Mouse (Mus musculus) myocyte (in vitro differentiated cells): ENCODE measurements around the gene Sirpa. TPM values are rescaled to one million over a fixed set of nuclear protein-coding genes. Genes with fewer than 3 reads are reported as not detected.

Experiments used
- H3K27me3 ChIP-seq: one replicate; pipeline ENCODE4 v1.6.1; 2011; ENCODE audit not compliant: control insufficient read depth, insufficient read depth, insufficient read length
- H3K36me3 ChIP-seq: one replicate; pipeline ENCODE4 v1.6.1; 2011; ENCODE audit not compliant: control insufficient read depth, insufficient read depth
- H3K4me2 ChIP-seq: one replicate; pipeline ENCODE4 v1.6.1; 2011; ENCODE audit warnings: low read depth, control low read depth
- H3K4me3 ChIP-seq: one replicate; pipeline ENCODE4 v1.5.1; 2011; ENCODE audit warnings: mild to moderate bottlenecking, control low read depth, moderate library complexity
- H3K79me2 ChIP-seq: one replicate; pipeline ENCODE4 v1.6.1; 2011; ENCODE audit not compliant: control insufficient read depth, insufficient read depth
- H3ac ChIP-seq: one replicate; pipeline ENCODE4 v1.6.1; 2011; ENCODE audit not compliant: control insufficient read depth, insufficient read length
- CEBPB ChIP-seq: IDR thresholded peaks from 2 replicates; pipeline ENCODE4 v1.6.1; 2011; ENCODE audit warnings: mild to moderate bottlenecking, moderate library complexity; ENCODE audit not compliant: poor library complexity, insufficient read depth, severe bottlenecking
- E2F4 ChIP-seq: IDR thresholded peaks from one replicate; pipeline ENCODE4 v1.6.1; 2011; ENCODE audit warnings: mild to moderate bottlenecking, control low read depth, moderate library complexity; ENCODE audit not compliant: insufficient read depth
- MAX ChIP-seq: IDR thresholded peaks from one replicate; pipeline ENCODE4 v1.6.1; 2011; ENCODE audit warnings: low read depth, mild to moderate bottlenecking, control low read depth
- MYOD1 ChIP-seq, 3 experiments: IDR thresholded peaks; one replicate each; pipeline ENCODE4 v1.6.1; 2011; ENCODE audit warnings: control low read depth in 2 of 3, low read depth in 2 of 3, mild to moderate bottlenecking in 2 of 3, moderate library complexity in 1 of 3; ENCODE audit not compliant: insufficient read length in 2 of 3, control insufficient read depth in 1 of 3
- MYOG ChIP-seq, 3 experiments: IDR thresholded peaks; one replicate each; pipeline ENCODE4 v1.6.1; 2011; ENCODE audit warnings: control low read depth in 2 of 3, low read depth in 2 of 3, mild to moderate bottlenecking in 2 of 3; ENCODE audit not compliant: insufficient read length in 2 of 3, control insufficient read depth in 1 of 3, insufficient read depth in 1 of 3
- POLR2A ChIP-seq: IDR thresholded peaks from one replicate; pipeline ENCODE4 v1.6.1; 2011; ENCODE audit warnings: low read depth, mild to moderate bottlenecking, control low read depth, moderate library complexity; ENCODE audit not compliant: insufficient read length
- POLR2AphosphoS2 ChIP-seq: IDR thresholded peaks from one replicate; pipeline ENCODE4 v1.6.1; 2011; ENCODE audit warnings: low read depth, control low read depth; ENCODE audit not compliant: insufficient read length
- REST ChIP-seq: IDR thresholded peaks from one replicate; pipeline ENCODE4 v1.6.1; 2011; ENCODE audit warnings: mild to moderate bottlenecking, control low read depth, moderate library complexity; ENCODE audit not compliant: insufficient read depth, insufficient read length
- SRF ChIP-seq: IDR thresholded peaks from one replicate; pipeline ENCODE4 v1.6.1; 2011; ENCODE audit warnings: low read depth; ENCODE audit not compliant: control insufficient read depth, insufficient read length
- TCF12 ChIP-seq: IDR thresholded peaks from one replicate; pipeline ENCODE4 v1.6.1; 2011; ENCODE audit warnings: mild to moderate bottlenecking, control low read depth; ENCODE audit not compliant: poor library complexity, insufficient read depth, severe bottlenecking
- TCF3 ChIP-seq: IDR thresholded peaks from one replicate; pipeline ENCODE4 v1.6.1; 2011; ENCODE audit warnings: low read depth, control low read depth; ENCODE audit not compliant: insufficient read length
- USF1 ChIP-seq: IDR thresholded peaks from one replicate; pipeline ENCODE4 v1.6.1; 2011; ENCODE audit warnings: low read depth, mild to moderate bottlenecking, control low read depth, moderate library complexity
- polyA plus RNA-seq: library from polyadenylated mRNA; unstranded; fragments of >200 nt; fragmentation: generic; extraction: Trizol; gene quantifications from one replicate; pipeline ENCODE4 v1.2.1, GENCODE M21; 2012; ENCODE audit warnings: missing spikeins

Gene Sirpa
- polyA plus RNA-seq, 1 experiment: 0.53 TPM

DNA sequence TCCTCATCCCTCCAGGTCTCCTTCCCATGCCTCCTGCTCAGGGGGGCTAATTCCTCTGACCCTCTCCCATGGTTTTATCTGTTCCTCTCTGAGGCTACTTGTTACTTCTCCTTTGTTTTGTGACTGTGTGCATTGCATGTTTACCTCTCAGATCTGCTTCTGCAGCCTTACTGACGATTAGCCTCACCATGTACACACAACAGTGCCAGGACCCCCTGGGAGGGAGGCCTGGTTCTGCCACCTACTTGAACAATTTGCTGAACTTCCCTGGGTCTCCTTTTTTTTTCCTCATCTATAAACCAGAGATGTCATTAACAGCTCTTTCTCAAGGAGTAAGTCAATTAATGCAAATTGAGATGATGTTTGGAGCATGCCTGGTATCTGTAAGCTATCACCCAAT, 4.9 kb downstream of the Sirpa start:
- no peak overlapping the region for H3ac ChIP-seq
- peaks cover 32% of the 10 kb centered on the region for H3K27me3 ChIP-seq
- H3K36me3 ChIP-seq: no peaks in the 10 kb centered on the region
- H3K4me3 ChIP-seq: no peak overlapping the region
- no peak for TF ChIP-seq MYOD1 (IDR thresholded peaks at IDR 0.05; ENCODE audit: control insufficient read depth in 1 of 3, insufficient read length in 2 of 3, low read depth in 2 of 3)
- TF ChIP-seq POLR2A: no peak
- no peak overlapping the region for H3K4me2 ChIP-seq
- H3K79me2 ChIP-seq: no peaks in the 10 kb centered on the region

DNA sequence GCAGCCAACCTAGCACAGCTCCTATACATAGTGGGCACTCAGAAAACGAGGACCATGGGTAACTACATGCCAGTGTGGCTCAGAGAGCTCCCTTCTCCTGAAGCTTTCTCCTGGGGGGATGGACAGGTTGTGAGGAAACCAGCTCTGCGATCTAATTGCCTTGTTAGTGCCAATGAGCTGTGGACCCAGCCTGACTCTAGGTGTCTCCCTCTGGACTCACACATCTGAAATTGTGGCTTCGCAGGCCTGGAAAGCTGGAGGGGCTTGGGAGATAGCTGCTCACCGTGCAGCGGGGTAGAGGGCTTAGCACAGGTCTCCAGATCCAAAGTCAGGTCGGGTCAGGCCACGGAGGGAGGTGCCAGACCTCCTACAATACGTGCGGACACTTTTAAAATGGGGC, 5.5 kb downstream of the Sirpa start:
- H3K27me3 ChIP-seq: peaks cover 27% of the 10 kb centered on the region
- no peak overlapping the region for H3K4me2 ChIP-seq
- H3K4me3 ChIP-seq: no peak overlapping the region
- no peak for TF ChIP-seq MYOG (IDR thresholded peaks at IDR 0.05; ENCODE audit: control insufficient read depth in 1 of 3, insufficient read depth in 1 of 3, insufficient read length in 2 of 3, low read depth in 2 of 3)
- no peak for TF ChIP-seq MAX
- TF ChIP-seq SRF: no peak
- no peak for TF ChIP-seq REST
- no peak for TF ChIP-seq POLR2A
- no peak for TF ChIP-seq POLR2AphosphoS2
- TF ChIP-seq MYOD1 (IDR thresholded peaks at IDR 0.05; ENCODE audit: control insufficient read depth in 1 of 3, insufficient read length in 2 of 3, low read depth in 2 of 3): no peak
- no peak for TF ChIP-seq TCF3
- TF ChIP-seq USF1: no peak
- TF ChIP-seq CEBPB: no peak
- H3K36me3 ChIP-seq: no peaks in the 10 kb centered on the region
- H3K79me2 ChIP-seq: no peaks in the 10 kb centered on the region
- no peak overlapping the region for H3ac ChIP-seq

DNA sequence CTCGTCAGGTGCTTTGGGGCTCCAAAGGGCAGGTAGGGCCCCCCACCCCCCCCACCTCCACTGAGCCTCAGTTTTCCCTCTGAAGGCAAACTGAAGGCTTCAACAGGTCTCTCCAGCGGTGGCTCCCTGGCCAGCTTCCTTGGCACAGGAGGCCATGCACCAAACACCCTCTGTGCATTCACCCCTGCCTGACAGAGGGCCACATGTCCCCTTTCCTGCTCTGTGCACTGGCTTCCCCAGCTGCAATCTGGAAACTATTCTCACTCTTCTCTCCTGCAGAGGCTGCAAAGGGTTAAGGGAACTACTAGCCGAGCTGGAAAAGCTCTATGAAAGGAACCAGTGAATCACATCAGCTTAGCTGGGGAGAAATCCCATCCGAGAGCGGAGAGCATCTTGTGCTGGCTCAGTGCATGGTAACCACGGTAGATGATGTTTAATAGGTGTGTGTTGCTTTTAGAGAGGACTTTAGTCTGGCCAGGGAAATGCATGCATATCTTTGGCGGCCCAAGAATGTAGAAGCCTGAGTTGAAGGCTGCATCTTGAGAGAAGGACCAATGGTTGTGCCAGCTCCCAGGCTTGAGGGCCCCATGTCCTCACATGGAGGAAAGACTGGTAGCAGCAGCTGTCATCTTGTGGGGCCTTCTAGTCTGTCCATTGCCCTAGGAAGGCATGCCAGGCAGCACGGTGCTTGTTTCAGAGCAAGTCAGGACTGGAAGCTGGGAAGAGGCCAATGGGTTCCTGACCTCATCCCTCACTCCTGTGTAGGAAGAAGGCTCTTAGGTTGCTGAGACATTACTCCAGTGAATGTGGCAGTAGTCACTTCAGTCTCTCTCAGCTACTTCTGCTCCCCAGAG, 6.8 kb downstream of the Sirpa start:
- Histone ChIP-seq H3K79me2 (no peaks in the 10 kb centered on the region), H3K27me3 (peaks cover 13% of the 10 kb centered on the region), H3ac (no peak overlapping the region), H3K4me3 (no peak overlapping the region), H3K4me2 (no peak overlapping the region), H3K36me3 (no peaks in the 10 kb centered on the region)
- TF ChIP-seq TCF3: no peak
- no peak for TF ChIP-seq MAX
- TF ChIP-seq USF1: no peak
- no peak for TF ChIP-seq MYOD1 (IDR thresholded peaks at IDR 0.05; ENCODE audit: control insufficient read depth in 1 of 3, insufficient read length in 2 of 3, low read depth in 2 of 3)
- TF ChIP-seq MYOG (IDR thresholded peaks at IDR 0.05; ENCODE audit: control insufficient read depth in 1 of 3, insufficient read depth in 1 of 3, insufficient read length in 2 of 3, low read depth in 2 of 3): no peak
- TF ChIP-seq POLR2A: no peak
- no peak for TF ChIP-seq REST
- no peak for TF ChIP-seq SRF
- no peak for TF ChIP-seq CEBPB
- TF ChIP-seq POLR2AphosphoS2: no peak
- no peak for TF ChIP-seq E2F4
- TF ChIP-seq TCF12: no peak

DNA sequence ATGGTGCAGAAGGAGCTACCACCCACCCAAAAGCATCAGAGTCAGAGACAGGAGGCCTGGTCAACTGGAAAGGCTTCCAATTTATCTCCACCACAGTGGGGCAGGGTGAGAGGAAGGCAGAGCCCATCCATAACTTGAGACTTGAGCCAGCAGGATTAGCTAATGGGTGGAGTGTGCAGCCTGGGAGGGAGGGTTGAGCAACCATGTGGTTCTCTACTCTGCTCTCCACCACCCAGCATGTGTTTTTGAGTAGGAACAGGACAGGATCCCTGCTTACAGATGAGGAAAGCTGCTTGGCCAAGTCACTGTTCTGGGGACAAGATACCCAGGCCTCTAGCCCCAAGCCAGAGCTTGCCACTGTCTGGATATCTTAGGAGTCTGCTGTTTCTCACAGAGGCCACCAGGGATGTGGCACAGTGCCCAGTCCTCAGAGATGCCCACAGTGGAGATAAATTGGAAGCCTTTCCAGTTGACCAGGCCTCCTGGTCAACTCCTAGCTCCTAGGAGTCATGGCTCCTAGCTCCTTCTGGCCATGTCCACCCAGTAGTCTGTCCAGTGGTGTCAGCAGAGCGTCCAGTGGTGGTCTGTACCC, 8.5 kb downstream of the Sirpa start:
- Histone ChIP-seq H3K27me3 (peaks cover 10% of the 10 kb centered on the region), H3K79me2 (no peaks in the 10 kb centered on the region), H3K4me3 (no peak overlapping the region), H3K4me2 (no peak overlapping the region), H3ac (no peak overlapping the region), H3K36me3 (no peaks in the 10 kb centered on the region)
- no peak for TF ChIP-seq TCF3
- TF ChIP-seq POLR2AphosphoS2: no peak
- TF ChIP-seq REST: no peak
- no peak for TF ChIP-seq MYOG (IDR thresholded peaks at IDR 0.05; ENCODE audit: control insufficient read depth in 1 of 3, insufficient read depth in 1 of 3, insufficient read length in 2 of 3, low read depth in 2 of 3)
- TF ChIP-seq TCF12: no peak
- TF ChIP-seq POLR2A: no peak
- TF ChIP-seq MYOD1 (IDR thresholded peaks at IDR 0.05; ENCODE audit: control insufficient read depth in 1 of 3, insufficient read length in 2 of 3, low read depth in 2 of 3): no peak
- no peak for TF ChIP-seq CEBPB
- no peak for TF ChIP-seq SRF
- no peak for TF ChIP-seq USF1
- no peak for TF ChIP-seq E2F4
- TF ChIP-seq MAX: no peak
